Mouse (Mus musculus): ENCODE measurements around the gene Duox2.

DNA sequence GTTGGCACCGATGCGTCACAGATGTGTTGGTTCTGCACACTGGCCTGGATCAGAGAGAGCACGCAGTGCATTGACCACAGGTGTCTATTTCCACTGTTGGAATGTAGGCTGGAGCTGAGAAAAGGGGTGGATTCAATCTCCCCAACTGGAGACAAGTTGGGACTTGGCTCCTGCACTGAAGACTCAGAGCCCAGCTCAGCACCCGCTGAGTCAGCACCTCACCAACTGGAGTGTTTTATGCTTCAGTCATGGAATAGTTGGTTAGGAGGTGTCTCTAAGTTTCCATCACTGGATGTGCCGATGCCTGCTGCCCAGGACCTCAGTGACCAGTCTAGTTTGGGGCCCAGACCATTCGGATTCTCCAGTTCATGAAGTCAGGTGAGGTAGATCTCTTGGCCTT lies 67.9 kb downstream of the Duox2 start:
- TF ChIP-seq CTCF (IDR thresholded peaks at IDR 0.05; ENCODE audit: control insufficient read depth, insufficient read depth, low read length) (no peak), POLR2A (IDR thresholded peaks at IDR 0.05; ENCODE audit: borderline replicate concordance, control insufficient read depth, low read depth, low read length) (no peak)
